ENCODE assay signal across 20 mouse cellular contexts in the genomic region with DNA sequence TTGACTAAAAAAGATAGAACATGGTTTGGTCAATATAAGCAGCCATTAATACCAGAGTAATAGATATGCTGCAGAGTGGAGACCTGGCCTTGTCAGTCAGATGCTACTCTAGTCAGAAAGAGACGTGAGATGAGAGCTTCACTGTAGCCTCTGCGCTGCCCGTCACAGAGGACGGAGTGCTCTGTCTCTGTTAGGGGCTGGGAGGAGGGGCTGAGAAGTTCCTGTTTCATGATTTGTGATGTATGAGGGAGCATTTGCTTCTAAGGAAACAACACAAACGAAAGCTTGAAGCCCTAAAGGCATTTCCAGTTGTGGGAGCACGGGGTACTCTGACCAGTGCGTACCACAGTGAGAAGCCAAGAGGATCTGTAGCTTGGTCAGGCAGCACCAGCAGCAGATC.
"Had no signal": no experiment of that assay in that cellular context is flagged by ENCODE, and none has a peak within 500 bp of the region (broad histone marks: within the 10 kb centered on the region; RNA-seq: fewer than 3 reads in every experiment).

No protein-coding gene starts in this region.

- H3K4me1 ChIP-seq: limb, embryonic 12.5 days; limb, embryonic 15.5 days; midbrain, embryonic 15.5 days; neural tube, embryonic 13.5 days had no signal

- H3K9me3 ChIP-seq: limb, embryonic 12.5 days; limb, embryonic 15.5 days; midbrain, embryonic 15.5 days; neural tube, embryonic 13.5 days had no signal

- H3K27me3 ChIP-seq: limb, embryonic 12.5 days; limb, embryonic 15.5 days; midbrain, embryonic 15.5 days; neural tube, embryonic 13.5 days had no signal

- H3K27ac ChIP-seq: limb, embryonic 12.5 days; limb, embryonic 15.5 days; liver, embryonic 14.5 days; macrophage; midbrain, embryonic 15.5 days; neural tube, embryonic 13.5 days had no signal

- ATAC-seq: liver, postnatal 0 days; lung, postnatal 0 days; midbrain, embryonic 15.5 days had no signal

- H3K4me3 ChIP-seq: limb, embryonic 12.5 days; limb, embryonic 15.5 days; midbrain, embryonic 15.5 days; myocyte; neural tube, embryonic 13.5 days had no signal

- DNase-seq: kidney, adult 11 months; kidney, adult 9 months; kidney, postnatal 14 days; kidney, postnatal 4 days; left cerebral cortex, postnatal 4 days; liver, postnatal 0 days; lung, embryonic 14.5 days; retina, postnatal 1 day; thymus, adult 18-20 months; thymus, postnatal 36 days had no signal

- H3K9ac ChIP-seq: limb, embryonic 12.5 days; limb, embryonic 15.5 days; liver, embryonic 14.5 days; liver, postnatal 0 days; lung, embryonic 14.5 days; midbrain, embryonic 15.5 days; neural tube, embryonic 13.5 days had no signal

- H3K4me2 ChIP-seq: limb, embryonic 12.5 days; limb, embryonic 15.5 days; liver, embryonic 11.5 days; lung, embryonic 14.5 days; midbrain, embryonic 11.5 days; midbrain, embryonic 15.5 days; neural tube, embryonic 13.5 days had no signal
